Mouse (Mus musculus) neural tube, embryonic 15.5 days (tissue): Measurements from ENCODE around the gene Tlx2. TPM values are rescaled to one million over a fixed set of nuclear protein-coding genes. Genes with fewer than 3 reads are reported as not detected.

Source experiments
- microRNA counts: library from miRNA; unstranded; fragments of <30 nt; microRNA quantifications from one replicate; lab custom pipeline; 2016
- microRNA-seq: library from miRNA; unstranded; fragments of <30 nt; microRNA quantifications from one replicate; pipeline ENCODE4, GENCODE M21; 2017
- polyA plus RNA-seq: library from polyadenylated mRNA; unstranded; fragments of >200 nt; fragmentation: Nextera tagmentation; extraction: Ambion mirVana; gene quantifications from 2 replicates; pipeline ENCODE4 v1.2.1, GENCODE M21; 2015

Tlx2 gene
- polyA plus RNA-seq, 1 experiment from 2014 or later: 2.6 TPM

MicroRNA genes within 50 kb of the gene (microRNA counts, 519-probe panel; counts per million panel counts)
- microRNA mmu-miR-3470a+mmu-miR-3470b (lab: Ali Mortazavi, UCI): 1,400 counts per million, percentile 12 among the panel's probes with 10 or more counts

Small RNAs within 50 kb of the gene (microRNA-seq; reads per million reads assigned to microRNA genes)
- gene Mir3470a (not detected), gene Mir7040 (not detected)

Other genes with a start within 250 kb of the Tlx2 start
- gene Sema4f, start 130.5 kb downstream of the Tlx2 start, polyA plus RNA-seq: 24.3 and 26.1 TPM in 2 replicates
- 0.20 TPM in 1 of 2 replicates, not detected in the other for gene M1ap, start 123.4 kb downstream of the Tlx2 start, polyA plus RNA-seq
- gene Dok1, start 36.8 kb downstream of the Tlx2 start, polyA plus RNA-seq: 2.4 and 6.8 TPM in 2 replicates
- gene Loxl3, start 36.1 kb downstream of the Tlx2 start, polyA plus RNA-seq: 7.6 and 8.6 TPM in 2 replicates
- 182 and 185 TPM in 2 replicates for gene Aup1, start 15.8 kb downstream of the Tlx2 start, polyA plus RNA-seq
- 80.8 and 83.1 TPM in 2 replicates for gene Htra2, start 15.0 kb downstream of the Tlx2 start, polyA plus RNA-seq
- gene Dqx1, start 12.4 kb downstream of the Tlx2 start, polyA plus RNA-seq: 0.45 and 1.7 TPM in 2 replicates
- gene Pcgf1, start 7.6 kb upstream of the Tlx2 start, polyA plus RNA-seq: 45.4 and 50.8 TPM in 2 replicates
- gene Lbx2, start 16.1 kb upstream of the Tlx2 start, polyA plus RNA-seq: 0.24 and 0.32 TPM in 2 replicates
- gene Ccdc142, start 31.3 kb upstream of the Tlx2 start, polyA plus RNA-seq: 7.0 and 7.7 TPM in 2 replicates
- gene Gm42688, start 31.3 kb upstream of the Tlx2 start, polyA plus RNA-seq: 4.8 and 7.6 TPM in 2 replicates
- gene Mrpl53, start 38.7 kb upstream of the Tlx2 start, polyA plus RNA-seq: 121 and 123 TPM in 2 replicates
- gene Mogs, start 45.2 kb upstream of the Tlx2 start, polyA plus RNA-seq: 26.1 and 31.3 TPM in 2 replicates
- 146 and 155 TPM in 2 replicates for gene Wbp1, start 51.3 kb upstream of the Tlx2 start, polyA plus RNA-seq
- gene Ino80b, start 55.1 kb upstream of the Tlx2 start, polyA plus RNA-seq: 12.0 and 12.3 TPM in 2 replicates
- gene Rtkn, start 65.2 kb upstream of the Tlx2 start, polyA plus RNA-seq: 17.1 and 23.7 TPM in 2 replicates
- gene Wdr54, start 86.1 kb upstream of the Tlx2 start, polyA plus RNA-seq: 14.7 and 18.6 TPM in 2 replicates
- gene 1700003E16Rik, start 86.1 kb upstream of the Tlx2 start, polyA plus RNA-seq: 7.9 and 8.2 TPM in 2 replicates
- 149 and 153 TPM in 2 replicates for gene Dctn1, start 95.6 kb upstream of the Tlx2 start, polyA plus RNA-seq
- gene Slc4a5, start 149.5 kb upstream of the Tlx2 start, polyA plus RNA-seq: 0.27 and 0.57 TPM in 2 replicates